Mouse (Mus musculus): Measurements from ENCODE around the gene Ssbp4. TPM values are rescaled to one million over a fixed set of nuclear protein-coding genes. Genes with fewer than 3 reads are reported as not detected.
A peak's percentile ranks its signal among the peaks of the same experiment; 100 is the strongest.

Gene Ssbp4
- total RNA-seq, 1 experiment from 2014 or later, result 58.4 TPM

DNA sequence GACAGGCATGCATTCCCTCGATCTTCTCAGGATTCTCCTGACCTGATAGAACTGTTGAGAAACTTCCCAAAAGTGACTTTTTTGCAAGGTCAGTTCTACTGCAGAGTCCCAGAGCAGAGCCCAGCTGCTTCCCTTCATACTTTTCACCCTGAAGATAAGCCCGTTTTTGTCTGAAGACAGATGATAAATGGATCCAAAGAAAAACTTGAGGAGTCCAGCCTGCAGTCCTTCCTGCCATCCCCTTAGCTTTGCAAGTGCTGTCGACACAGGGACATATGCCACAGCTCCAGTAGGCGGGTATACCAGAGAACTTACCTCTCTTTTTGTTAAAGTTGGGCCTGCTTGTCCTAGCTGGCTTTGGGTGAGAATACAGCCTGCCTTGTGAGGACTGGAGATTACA lies 47.3 kb downstream of the Ssbp4 start:
- no peak for ATAC-seq (replicated peaks; ENCODE audit: low read depth, poor library complexity, severe bottlenecking)

- ATAC-seq (replicated peaks; ENCODE audit: low read depth, poor library complexity, severe bottlenecking), result no peak
Observed at GRCm38 (mm10) chr8:70560564-70560963, 48.1 kb downstream of the Ssbp4 start.

DNA sequence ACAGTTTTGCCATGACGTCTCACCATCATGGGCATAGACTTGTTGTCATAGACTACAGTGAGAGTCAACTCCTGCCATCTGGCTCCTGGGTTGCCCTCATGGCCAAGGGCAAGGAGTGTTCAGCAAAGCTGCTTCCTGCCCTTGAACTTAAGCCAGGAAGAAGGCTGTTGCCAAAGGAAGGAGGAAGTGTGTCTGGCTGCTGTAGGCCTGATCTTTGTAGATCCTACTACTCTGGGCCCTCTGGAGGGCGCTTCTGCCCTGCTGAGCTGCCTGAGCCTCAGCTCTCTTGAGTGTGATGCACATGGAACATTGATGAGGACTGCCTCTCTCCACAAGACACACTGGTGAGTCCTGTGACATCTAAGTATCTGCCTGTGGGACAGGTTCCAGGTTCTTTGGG lies 48.6 kb downstream of the Ssbp4 start:
- peak; percentile 65 for ATAC-seq (replicated peaks; ENCODE audit: low read depth, poor library complexity, severe bottlenecking)

GRCm38 (mm10) chr8:70558983-70559382 lies 49.7 kb downstream of the Ssbp4 start:
- no peak for ATAC-seq (replicated peaks; ENCODE audit: low read depth, poor library complexity, severe bottlenecking)

DNA sequence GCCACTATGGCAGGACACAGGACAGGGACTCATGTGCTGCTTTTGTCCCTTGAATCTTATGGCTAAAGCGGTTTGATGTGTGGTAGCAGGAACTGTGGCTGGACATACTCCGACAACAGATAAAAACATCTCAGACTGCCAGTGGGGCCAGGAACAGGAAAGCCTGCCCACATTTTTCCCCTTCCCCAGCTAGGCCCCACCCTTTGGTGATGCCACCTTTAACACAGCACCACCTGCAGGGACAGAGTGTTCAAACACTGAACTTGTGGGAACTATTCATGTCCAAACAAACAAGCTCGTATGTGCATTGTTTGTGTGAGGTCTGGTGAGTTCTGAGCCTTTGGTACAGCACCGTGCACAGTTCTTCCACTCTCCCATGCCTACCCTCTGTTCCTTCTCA lies 50.3 kb downstream of the Ssbp4 start:
- ATAC-seq (replicated peaks; ENCODE audit: low read depth, poor library complexity, severe bottlenecking), result peak; percentile 70

DNA sequence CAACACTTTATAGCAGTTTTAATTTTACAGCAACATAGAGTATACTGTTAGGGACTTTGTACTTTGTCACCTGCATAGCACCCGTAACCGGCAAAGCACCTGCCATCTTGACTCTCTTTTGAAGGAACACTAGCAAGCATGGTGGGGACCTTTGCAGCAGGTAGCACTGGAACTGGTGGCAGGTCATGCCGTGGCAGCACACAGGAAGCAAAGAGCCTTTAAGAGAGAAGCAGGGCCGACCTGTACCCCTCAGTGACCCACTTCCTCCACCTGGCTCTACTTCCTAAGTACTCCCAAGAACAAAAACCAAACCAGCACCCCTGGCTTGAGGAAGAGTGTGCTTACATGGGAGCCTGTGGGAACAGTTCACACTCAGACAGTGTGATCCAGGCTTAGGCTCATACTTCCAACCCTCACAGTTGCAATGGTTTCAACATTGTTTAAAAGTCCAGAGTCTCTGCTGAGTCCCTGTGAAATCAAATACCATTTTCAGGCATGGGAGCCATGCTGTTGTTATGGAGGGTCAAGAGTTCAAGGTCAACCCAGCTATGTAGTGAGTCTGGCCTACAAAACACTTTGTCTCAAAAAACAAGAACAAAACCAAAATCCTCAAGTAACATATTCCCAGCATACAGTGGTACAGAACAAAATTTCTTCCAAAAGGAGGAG lies 53.5 kb downstream of the Ssbp4 start:
- ATAC-seq (replicated peaks; ENCODE audit: low read depth, poor library complexity, severe bottlenecking), result no peak

- no peak for ATAC-seq (replicated peaks; ENCODE audit: low read depth, poor library complexity, severe bottlenecking)
Observed at GRCm38 (mm10) chr8:70553740-70554139, 54.9 kb downstream of the Ssbp4 start.

DNA sequence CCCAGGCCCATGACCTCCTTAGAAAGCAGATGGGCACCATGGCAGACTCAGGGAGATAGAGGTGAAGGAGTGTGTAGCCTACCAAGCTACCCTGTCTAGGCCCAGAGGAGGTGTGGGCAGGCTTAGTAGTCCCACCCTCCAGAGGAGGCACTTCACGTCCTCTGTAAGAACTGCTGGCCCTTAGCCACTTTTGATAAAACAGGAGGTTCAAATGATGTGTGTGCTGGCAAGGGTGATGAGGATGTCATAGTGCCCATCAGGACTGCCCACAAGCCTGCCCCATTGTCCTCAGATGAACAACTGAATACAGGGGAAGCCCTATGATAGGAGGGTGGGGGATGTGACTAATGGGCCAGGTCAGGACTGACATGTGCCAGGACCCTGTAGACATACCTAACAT lies 55.8 kb downstream of the Ssbp4 start:
- ATAC-seq (replicated peaks; ENCODE audit: low read depth, poor library complexity, severe bottlenecking), result peak; percentile 24

- ATAC-seq (replicated peaks; ENCODE audit: low read depth, poor library complexity, severe bottlenecking), result no peak
Observed at GRCm38 (mm10) chr8:70551558-70552161, 57.0 kb downstream of the Ssbp4 start.

DNA sequence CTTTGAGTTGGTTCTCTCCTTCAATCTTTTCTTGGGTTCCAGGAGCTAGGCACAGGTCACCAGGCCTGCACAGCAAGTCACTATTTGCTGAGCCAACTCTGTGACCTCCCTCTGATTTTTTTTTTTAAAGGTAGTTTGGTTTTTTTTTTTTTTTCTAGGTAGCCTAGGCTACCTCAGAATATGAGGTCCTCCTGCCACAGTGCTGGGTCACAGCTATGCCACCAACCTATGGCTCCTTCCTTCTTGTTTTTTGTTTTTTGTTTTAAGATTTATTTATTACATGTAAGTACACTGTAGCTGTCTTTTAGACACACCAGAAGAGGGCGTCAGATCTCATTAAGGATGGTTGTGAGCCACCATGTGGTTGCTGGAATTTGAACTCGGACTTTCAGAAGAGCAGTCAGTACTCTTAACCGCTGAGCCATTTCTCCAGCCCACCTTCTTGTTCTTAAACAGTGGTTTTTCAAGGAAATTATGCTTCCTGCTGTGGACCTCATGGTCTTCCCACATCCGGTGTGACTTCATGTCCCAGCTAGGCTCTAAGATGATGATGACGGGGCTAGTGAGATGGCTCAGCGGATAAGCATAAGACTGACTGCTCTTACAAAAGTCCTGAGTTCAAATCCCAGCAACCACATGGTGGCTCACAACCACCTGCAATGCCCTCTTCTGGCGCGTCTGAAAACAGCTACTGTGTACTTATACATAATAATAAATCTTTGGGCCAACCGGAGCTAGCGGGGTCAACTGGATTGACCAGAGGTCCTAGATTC lies 59.1 kb downstream of the Ssbp4 start:
- ATAC-seq (replicated peaks; ENCODE audit: low read depth, poor library complexity, severe bottlenecking), result peak; percentile 83

- ATAC-seq (replicated peaks; ENCODE audit: low read depth, poor library complexity, severe bottlenecking), result no peak
Observed at GRCm38 (mm10) chr8:70547762-70548161, 60.9 kb downstream of the Ssbp4 start.

Other genes starting within 250 kb of the Ssbp4 start
- gene Comp, start 235.3 kb downstream of the Ssbp4 start, total RNA-seq (2017), result 0.27 TPM in 1 of 2 replicates, not detected in the other
- 1.1 and 8.9 TPM in 2 replicates for gene Crtc1, start 169.3 kb downstream of the Ssbp4 start, total RNA-seq (2017)
- 5.9 and 10.6 TPM in 2 replicates for gene Klhl26, start 131.9 kb downstream of the Ssbp4 start, total RNA-seq (2017)
- not detected in 2 replicates for gene Tmem59l, start 121.5 kb downstream of the Ssbp4 start, total RNA-seq (2017)
- gene Crlf1, start 115.7 kb downstream of the Ssbp4 start, total RNA-seq (2017), result not detected in 2 replicates
- gene Rex1bd, start 102.1 kb downstream of the Ssbp4 start, total RNA-seq (2017), result 50.1 and 56.4 TPM in 2 replicates
- 3,128 and 4,626 TPM in 2 replicates for gene Uba52, start 98.1 kb downstream of the Ssbp4 start, total RNA-seq (2017)
- gene Fkbp8, start 81.1 kb downstream of the Ssbp4 start, total RNA-seq (2017), result 95.9 and 128 TPM in 2 replicates
- gene Kxd1, start 80.9 kb downstream of the Ssbp4 start, total RNA-seq (2017), result 70.8 and 71.1 TPM in 2 replicates
- 8.1 and 10.5 TPM in 2 replicates for gene Ell, start 69.4 kb downstream of the Ssbp4 start, total RNA-seq (2017)
- gene Isyna1, start 14.5 kb downstream of the Ssbp4 start, total RNA-seq (2017), result 35.0 and 43.9 TPM in 2 replicates
- 1.6 and 2.6 TPM in 2 replicates for gene Lrrc25, start 7.3 kb upstream of the Ssbp4 start, total RNA-seq (2017)
- 0.29 TPM in 1 of 2 replicates, not detected in the other for gene Gdf15, start 23.6 kb upstream of the Ssbp4 start, total RNA-seq (2017)
- 3.2 and 3.6 TPM in 2 replicates for gene Pgpep1, start 51.5 kb upstream of the Ssbp4 start, total RNA-seq (2017)
- gene Lsm4, start 64.4 kb upstream of the Ssbp4 start, total RNA-seq (2017), result 129 and 163 TPM in 2 replicates
- 54.4 and 58.2 TPM in 2 replicates for gene Jund, start 90.1 kb upstream of the Ssbp4 start, total RNA-seq (2017)
- gene Iqcn, start 94.6 kb upstream of the Ssbp4 start, total RNA-seq (2017), result 0.05 TPM in 1 of 2 replicates, not detected in the other
- not detected in 2 replicates for gene Gm3336, start 109.7 kb upstream of the Ssbp4 start, total RNA-seq (2017)
- gene Pde4c, start 114.8 kb upstream of the Ssbp4 start, total RNA-seq (2017), result 0.09 TPM in 1 of 2 replicates, not detected in the other
- 1.5 and 4.2 TPM in 2 replicates for gene Rab3a, start 145.8 kb upstream of the Ssbp4 start, total RNA-seq (2017)
- gene Mpv17l2, start 152.1 kb upstream of the Ssbp4 start, total RNA-seq (2017), result 10.6 and 11.7 TPM in 2 replicates
- 19.8 and 23.7 TPM in 2 replicates for gene Pik3r2, start 167.8 kb upstream of the Ssbp4 start, total RNA-seq (2017)
- 21.7 and 22.2 TPM in 2 replicates for gene Mast3, start 196.2 kb upstream of the Ssbp4 start, total RNA-seq (2017)
- 1.6 and 3.5 TPM in 2 replicates for gene Il12rb1, start 199.6 kb upstream of the Ssbp4 start, total RNA-seq (2017)
- gene Arrdc2, start 230.8 kb upstream of the Ssbp4 start, total RNA-seq (2017), result 7.3 and 19.9 TPM in 2 replicates

Measured in common myeloid progenitor, adult 5-6 weeks (primary cell).